Mouse (Mus musculus): ENCODE results near the gene Slc46a2. TPM values are rescaled to one million over a fixed set of nuclear protein-coding genes. Genes with fewer than 3 reads are reported as not detected.

The Slc46a2 gene
- polyA plus RNA-seq, 1 experiment: not detected

GRCm38 (mm10) chr4:59862335-59862734, 52.5 kb downstream of the Slc46a2 start:
- no peak overlapping the region for H3K4me3 ChIP-seq (ENCODE audit: insufficient read depth, low read length)
- TF ChIP-seq CTCF (IDR thresholded peaks at IDR 0.05; ENCODE audit: borderline replicate concordance, insufficient read depth, low read length) (no peak), POLR2A (IDR thresholded peaks at IDR 0.05; ENCODE audit: low read depth, low read length) (no peak)
- no peaks in the 10 kb centered on the region for H3K4me1 ChIP-seq (ENCODE audit: control insufficient read depth, insufficient read depth, low read length)
- H3K27ac ChIP-seq (ENCODE audit: insufficient read depth, low read length): no peak overlapping the region

GRCm38 (mm10) chr4:59861871-59862270, 53.0 kb downstream of the Slc46a2 start:
- H3K4me3 ChIP-seq (ENCODE audit: insufficient read depth, low read length): no peak overlapping the region
- TF ChIP-seq POLR2A (IDR thresholded peaks at IDR 0.05; ENCODE audit: low read depth, low read length): no peak
- TF ChIP-seq CTCF (IDR thresholded peaks at IDR 0.05; ENCODE audit: borderline replicate concordance, insufficient read depth, low read length): no peak
- no peaks in the 10 kb centered on the region for H3K4me1 ChIP-seq (ENCODE audit: control insufficient read depth, insufficient read depth, low read length)
- H3K27ac ChIP-seq (ENCODE audit: insufficient read depth, low read length): no peak overlapping the region

GRCm38 (mm10) chr4:59860431-59860830, 54.4 kb downstream of the Slc46a2 start:
- TF ChIP-seq CTCF (IDR thresholded peaks at IDR 0.05; ENCODE audit: borderline replicate concordance, insufficient read depth, low read length): no peak
- TF ChIP-seq POLR2A (IDR thresholded peaks at IDR 0.05; ENCODE audit: low read depth, low read length): no peak
- H3K4me1 ChIP-seq (ENCODE audit: control insufficient read depth, insufficient read depth, low read length): no peaks in the 10 kb centered on the region
- H3K4me3 ChIP-seq (ENCODE audit: insufficient read depth, low read length): no peak overlapping the region
- H3K27ac ChIP-seq (ENCODE audit: insufficient read depth, low read length): no peak overlapping the region

- Histone ChIP-seq H3K4me1 (ENCODE audit: control insufficient read depth, insufficient read depth, low read length) (no peaks in the 10 kb centered on the region), H3K27ac (ENCODE audit: insufficient read depth, low read length) (no peak overlapping the region), H3K4me3 (ENCODE audit: insufficient read depth, low read length) (no peak overlapping the region)
- TF ChIP-seq CTCF (IDR thresholded peaks at IDR 0.05; ENCODE audit: borderline replicate concordance, insufficient read depth, low read length) (no peak), POLR2A (IDR thresholded peaks at IDR 0.05; ENCODE audit: low read depth, low read length) (no peak)
Observed at GRCm38 (mm10) chr4:59859693-59860425, 55.0 kb downstream of the Slc46a2 start.

Other genes with a start within 250 kb of the Slc46a2 start
- gene Inip, start 113.5 kb downstream of the Slc46a2 start, polyA plus RNA-seq (2011; ENCODE audit: insufficient read length, low read depth, missing spikeins): 17.9 and 19.8 TPM in 2 replicates
- 14.7 and 20.2 TPM in 2 replicates for gene Snx30, start 109.2 kb downstream of the Slc46a2 start, polyA plus RNA-seq (2011; ENCODE audit: insufficient read length, low read depth, missing spikeins)
- not detected in 2 replicates for gene Mup4, start 45.7 kb upstream of the Slc46a2 start, polyA plus RNA-seq (2011; ENCODE audit: insufficient read length, low read depth, missing spikeins)
- gene Mup6, start 49.2 kb upstream of the Slc46a2 start, polyA plus RNA-seq (2011; ENCODE audit: insufficient read length, low read depth, missing spikeins): not detected in 2 replicates
- gene Mup7, start 155.4 kb upstream of the Slc46a2 start, polyA plus RNA-seq (2011; ENCODE audit: insufficient read length, low read depth, missing spikeins): not detected in 2 replicates
- not detected in 2 replicates for gene Mup2, start 239.2 kb upstream of the Slc46a2 start, polyA plus RNA-seq (2011; ENCODE audit: insufficient read length, low read depth, missing spikeins)

Measured in embryonic fibroblast, embryonic 13.5 days (primary cell).